Mouse (Mus musculus) forebrain, embryonic 10.5 days (tissue): ENCODE measurements at regions not wholly inside any gene's neighbourhood (a gene's known extent, or its start where the extent isn't known, plus 50 kb on each side); places are given as distances from the start of the nearest gene placed in this dataset.

Source experiments
- DNase-seq: peaks from one replicate; pipeline ENCODE4 v3.0.0-alpha.2; 2017; ENCODE audit warnings: low spot score; ENCODE audit errors: extremely low spot score
- H3K27ac ChIP-seq: fragments of 300-500 bp; sonication (generic); 2 replicates; pipeline ENCODE4 v1.5.1; 2016; ENCODE audit warnings: mild to moderate bottlenecking
- H3K27me3 ChIP-seq: fragments of 300-500 bp; sonication (generic); 2 replicates; pipeline ENCODE4 v1.6.1; 2016; ENCODE audit warnings: mild to moderate bottlenecking; ENCODE audit not compliant: poor library complexity, severe bottlenecking
- H3K36me3 ChIP-seq: fragments of 300-500 bp; sonication (generic); replicated peaks from 2 replicates; pipeline ENCODE4 v1.6.1; 2016; ENCODE audit warnings: mild to moderate bottlenecking, moderate library complexity
- H3K4me1 ChIP-seq: fragments of 300-500 bp; sonication (generic); 2 replicates; pipeline ENCODE4 v1.6.1; 2016
- H3K4me3 ChIP-seq: fragments of 300-500 bp; sonication (generic); 2 replicates; pipeline ENCODE4 v1.5.1; 2016; ENCODE audit warnings: mild to moderate bottlenecking, moderate library complexity
- H3K9me3 ChIP-seq: fragments of 300-500 bp; sonication (generic); 2 replicates; pipeline ENCODE4 v1.6.1; 2016; ENCODE audit warnings: mild to moderate bottlenecking, moderate library complexity
- WGBS: fragments of 180-500 bp; shearing (Covaris S2); methylation state at CpG from one replicate; pipeline ENCODE4 v1.1.7; 2016; 5-methylcytosine and 5-hydroxymethylcytosine counted together

- WGBS, result 79% methylated on average over 5 of the region's 5 CpGs
Observed at GRCm38 (mm10) chr11:63418042-63418776, 289.4 kb downstream of the Pmp22 start.

GRCm38 (mm10) chr11:63420341-63420740 is 291.6 kb downstream of the Pmp22 start:
- WGBS, result 89% methylated on average over 3 of the region's 3 CpGs
- no peaks in the 10 kb centered on the region for H3K9me3 ChIP-seq
- H3K4me3 ChIP-seq, result no peak overlapping the region
- peaks cover 5% of the 10 kb centered on the region for H3K4me1 ChIP-seq
- no peak overlapping the region for H3K27ac ChIP-seq
- no peaks in the 10 kb centered on the region for H3K36me3 ChIP-seq
- peaks cover 80% of the 10 kb centered on the region for H3K27me3 ChIP-seq
- DNase-seq, result no peak

More at GRCm38 (mm10) chr11:63418042-63418776, 289.4 kb downstream of the Pmp22 start:
- H3K36me3 ChIP-seq, result no peaks in the 10 kb centered on the region
- H3K4me1 ChIP-seq, result peaks cover 9% of the 10 kb centered on the region
- peaks cover 94% of the 10 kb centered on the region for H3K27me3 ChIP-seq
- H3K27ac ChIP-seq, result no peak overlapping the region
- no peak for DNase-seq
- no peak overlapping the region for H3K4me3 ChIP-seq
- no peaks in the 10 kb centered on the region for H3K9me3 ChIP-seq

- H3K4me3 ChIP-seq, result no peak overlapping the region
- DNase-seq, result no peak
- WGBS, result 84% methylated on average over 3 of the region's 3 CpGs
Observed at GRCm38 (mm10) chr11:63422069-63422468, 293.3 kb downstream of the Pmp22 start.

GRCm38 (mm10) chr11:63424319-63424718 is 295.5 kb downstream of the Pmp22 start:
- no peaks in the 10 kb centered on the region for H3K36me3 ChIP-seq
- peaks cover 13% of the 10 kb centered on the region for H3K4me1 ChIP-seq
- H3K4me3 ChIP-seq, result no peak overlapping the region
- no peak for DNase-seq
- H3K27ac ChIP-seq, result no peak overlapping the region
- 75% methylated on average over 3 of the region's 3 CpGs for WGBS
- peaks cover 53% of the 10 kb centered on the region for H3K27me3 ChIP-seq
- no peaks in the 10 kb centered on the region for H3K9me3 ChIP-seq

More at GRCm38 (mm10) chr11:63422069-63422468, 293.3 kb downstream of the Pmp22 start:
- H3K4me1 ChIP-seq, result peaks cover 13% of the 10 kb centered on the region
- H3K9me3 ChIP-seq, result no peaks in the 10 kb centered on the region
- peaks cover 63% of the 10 kb centered on the region for H3K27me3 ChIP-seq
- H3K27ac ChIP-seq, result no peak overlapping the region
- H3K36me3 ChIP-seq, result no peaks in the 10 kb centered on the region

GRCm38 (mm10) chr11:63425741-63426140 is 297.0 kb downstream of the Pmp22 start:
- Histone ChIP-seq H3K9me3 (no peaks in the 10 kb centered on the region), H3K4me3 (no peak overlapping the region), H3K27ac (no peak overlapping the region), H3K36me3 (no peaks in the 10 kb centered on the region), H3K27me3 (peaks cover 40% of the 10 kb centered on the region), H3K4me1 (peaks cover 13% of the 10 kb centered on the region)
- no peak for DNase-seq
- WGBS, result 42% methylated on average over 11 of the region's 11 CpGs

- H3K4me3 ChIP-seq, result no peak overlapping the region
- peaks cover 89% of the 10 kb centered on the region for H3K27me3 ChIP-seq
- H3K27ac ChIP-seq, result no peak overlapping the region
- peaks cover 14% of the 10 kb centered on the region for H3K9me3 ChIP-seq
- DNase-seq, result no peak
- 62% methylated on average over 5 of the region's 5 CpGs for WGBS
- H3K4me1 ChIP-seq, result peaks cover 42% of the 10 kb centered on the region
- H3K36me3 ChIP-seq, result no peaks in the 10 kb centered on the region
Observed at GRCm38 (mm10) chr11:63453786-63454185, 325.0 kb downstream of the Pmp22 start.

- no peaks in the 10 kb centered on the region for H3K36me3 ChIP-seq
- peak; percentile 81 for DNase-seq
- peaks cover 14% of the 10 kb centered on the region for H3K9me3 ChIP-seq
- peaks cover 42% of the 10 kb centered on the region for H3K4me1 ChIP-seq
- peak overlapping the region; percentile 9; the same call in 1 of the 2 replicates for H3K4me3 ChIP-seq
- H3K27me3 ChIP-seq, result peaks cover 89% of the 10 kb centered on the region
- peak overlapping the region; percentile 76 for H3K27ac ChIP-seq
- 7% methylated on average over 17 of the region's 17 CpGs for WGBS
Observed at GRCm38 (mm10) chr11:63454910-63455531, 326.2 kb downstream of the Pmp22 start.

- 65% methylated on average over 3 of the region's 3 CpGs for WGBS
- H3K4me1 ChIP-seq, result peaks cover 42% of the 10 kb centered on the region
- H3K36me3 ChIP-seq, result no peaks in the 10 kb centered on the region
- peaks cover 89% of the 10 kb centered on the region for H3K27me3 ChIP-seq
- DNase-seq, result no peak
- no peak overlapping the region for H3K4me3 ChIP-seq
- no peak overlapping the region for H3K27ac ChIP-seq
- peaks cover 14% of the 10 kb centered on the region for H3K9me3 ChIP-seq
Observed at GRCm38 (mm10) chr11:63456356-63456755, 327.6 kb downstream of the Pmp22 start.

- Histone ChIP-seq H3K36me3 (no peaks in the 10 kb centered on the region), H3K27ac (no peak overlapping the region), H3K27me3 (peaks cover 86% of the 10 kb centered on the region), H3K4me3 (no peak overlapping the region), H3K9me3 (peaks cover 8% of the 10 kb centered on the region), H3K4me1 (peaks cover 42% of the 10 kb centered on the region)
- no peak for DNase-seq
- WGBS, result 85% methylated on average over 5 of the region's 5 CpGs
Observed at GRCm38 (mm10) chr11:63457250-63457649, 328.5 kb downstream of the Pmp22 start.

GRCm38 (mm10) chr11:63460146-63460545 is 331.4 kb downstream of the Pmp22 start:
- H3K36me3 ChIP-seq, result no peaks in the 10 kb centered on the region
- peaks cover 91% of the 10 kb centered on the region for H3K27me3 ChIP-seq
- DNase-seq, result no peak
- no peak overlapping the region for H3K27ac ChIP-seq
- peaks cover 39% of the 10 kb centered on the region for H3K4me1 ChIP-seq
- peaks cover 6% of the 10 kb centered on the region; the same call in 1 of the 2 replicates for H3K9me3 ChIP-seq
- no peak overlapping the region for H3K4me3 ChIP-seq
- 94% methylated on average over 7 of the region's 7 CpGs for WGBS

GRCm38 (mm10) chr11:63463797-63464331 is 335.1 kb downstream of the Pmp22 start:
- Histone ChIP-seq H3K27ac (no peak overlapping the region), H3K36me3 (no peaks in the 10 kb centered on the region), H3K27me3 (peaks cover 79% of the 10 kb centered on the region), H3K4me1 (peaks cover 17% of the 10 kb centered on the region), H3K4me3 (no peak overlapping the region), H3K9me3 (peaks cover 5% of the 10 kb centered on the region; the same call in 1 of the 2 replicates)
- no peak for DNase-seq
- WGBS, result 55% methylated on average over 18 of the region's 18 CpGs

- H3K4me1 ChIP-seq, result peaks cover 17% of the 10 kb centered on the region
- WGBS, result 87% methylated on average over 6 of the region's 6 CpGs
- no peak for DNase-seq
- H3K4me3 ChIP-seq, result no peak overlapping the region
- no peaks in the 10 kb centered on the region for H3K36me3 ChIP-seq
- no peak overlapping the region for H3K27ac ChIP-seq
- peaks cover 58% of the 10 kb centered on the region for H3K27me3 ChIP-seq
- peaks cover 5% of the 10 kb centered on the region; the same call in 1 of the 2 replicates for H3K9me3 ChIP-seq
Observed at GRCm38 (mm10) chr11:63465941-63466340, 337.2 kb downstream of the Pmp22 start.

GRCm38 (mm10) chr11:63466541-63466940 is 337.8 kb downstream of the Pmp22 start:
- WGBS, result 88% methylated on average over 2 of the region's 2 CpGs

More at GRCm38 (mm10) chr11:63466541-63466940, 337.8 kb downstream of the Pmp22 start:
- Histone ChIP-seq H3K27me3 (peaks cover 55% of the 10 kb centered on the region), H3K9me3 (peaks cover 5% of the 10 kb centered on the region; the same call in 1 of the 2 replicates), H3K27ac (no peak overlapping the region), H3K36me3 (no peaks in the 10 kb centered on the region), H3K4me1 (peaks cover 17% of the 10 kb centered on the region), H3K4me3 (no peak overlapping the region)
- DNase-seq, result no peak
